Mouse (Mus musculus) cerebellum, adult 11 months (tissue): Measurements from ENCODE around the gene Celsr1.
A peak's percentile ranks its signal among the peaks of the same experiment; 100 is the strongest.

Experiments used
- DNase-seq: peaks from one replicate; pipeline ENCODE4 v3.0.0; 2022

The Celsr1 gene

DNA sequence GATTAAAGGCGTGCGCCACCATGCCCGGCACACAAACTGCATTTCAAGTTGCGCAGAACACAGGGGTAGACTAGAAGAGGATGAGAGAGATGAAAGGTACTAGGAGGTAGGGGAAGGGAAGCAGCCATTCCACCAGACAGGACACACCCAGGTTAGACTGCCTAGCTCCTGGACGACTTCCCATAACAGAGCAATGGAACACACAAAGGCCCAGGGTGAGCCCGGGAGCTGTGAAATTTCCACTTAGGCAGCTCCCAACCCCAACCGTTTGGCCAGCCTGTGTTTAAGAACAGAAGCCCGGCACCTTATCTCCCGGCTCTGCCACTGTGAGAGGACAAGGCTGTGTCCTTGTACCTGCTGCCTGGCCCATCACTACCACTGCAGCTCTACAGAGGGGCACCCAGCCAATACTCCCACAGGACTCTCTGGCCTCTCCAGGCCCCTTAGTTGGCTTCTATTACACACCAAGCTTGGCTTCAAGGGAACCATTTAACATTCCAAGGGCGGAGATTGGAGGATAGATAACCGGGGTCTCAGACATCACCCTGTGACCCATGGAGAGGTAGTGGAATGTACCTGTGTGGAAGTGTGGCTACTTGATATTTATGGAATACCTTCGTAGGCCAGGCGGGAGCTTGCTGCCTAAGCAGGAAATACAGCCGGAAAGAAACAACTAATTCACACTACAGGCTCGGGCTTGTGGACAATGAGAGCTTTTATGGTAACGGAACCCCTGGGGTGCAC is 84.0 kb downstream of the Celsr1 start:
- DNase-seq: no peak

DNA sequence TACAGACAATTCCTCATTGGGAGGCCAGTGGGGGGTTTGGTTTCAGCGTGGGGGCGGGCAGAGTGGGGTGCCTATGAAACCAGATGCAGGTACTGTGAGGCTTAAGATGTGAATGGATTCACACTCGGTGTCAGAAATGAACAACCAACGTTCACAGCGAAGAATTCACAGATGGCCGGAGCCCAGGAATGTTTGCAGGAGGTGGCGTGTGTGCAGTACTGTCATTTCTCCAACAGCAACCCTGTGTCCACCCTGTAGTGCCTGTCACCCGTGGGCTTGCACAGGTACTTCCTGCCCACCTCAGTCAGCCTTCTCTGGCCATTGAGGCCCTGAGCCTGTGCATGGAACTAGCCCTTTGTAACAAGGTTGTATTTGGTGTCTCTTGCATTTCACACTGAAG is 85.6 kb downstream of the Celsr1 start:
- DNase-seq: no peak

DNA sequence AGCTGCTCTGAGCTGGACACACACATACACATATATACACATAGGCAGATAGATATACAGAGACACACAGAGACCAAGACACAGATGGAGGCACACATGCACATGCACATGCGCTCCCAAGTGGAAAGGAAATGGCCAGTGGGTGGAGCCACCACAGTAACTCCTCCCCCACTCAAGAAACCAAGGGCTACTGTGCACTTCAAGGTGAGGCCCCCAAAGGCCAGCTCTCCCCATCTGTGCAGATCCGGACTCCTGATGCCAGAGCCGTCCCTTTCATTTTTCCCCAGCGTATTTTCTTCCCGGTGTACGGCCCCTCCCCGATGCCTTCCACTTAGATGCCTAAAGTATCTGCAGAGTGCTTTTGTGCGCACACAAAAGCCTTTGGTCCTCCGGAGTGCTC is 86.0 kb downstream of the Celsr1 start:
- no peak for DNase-seq

DNA sequence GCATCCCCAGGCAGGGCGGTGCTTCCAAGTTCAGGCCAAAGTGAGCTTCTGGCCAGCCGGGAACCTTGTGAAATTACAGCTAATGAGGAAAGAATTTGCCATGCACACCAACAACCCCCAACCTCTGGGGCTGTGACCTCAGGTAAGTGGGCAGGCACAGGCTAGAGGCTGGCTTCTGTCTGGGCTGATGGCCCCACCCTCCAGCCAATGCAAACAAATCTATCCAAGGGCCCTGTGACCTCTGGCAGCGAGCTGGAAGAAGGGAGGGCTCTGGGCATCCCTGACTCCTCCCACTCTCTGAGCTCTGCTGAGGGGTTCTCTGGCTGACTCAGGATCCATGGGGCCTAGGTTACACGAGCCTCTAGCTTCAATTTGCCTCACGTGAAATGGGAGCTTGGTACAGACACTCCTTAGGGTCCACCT is 97.9 kb downstream of the Celsr1 start:
- DNase-seq: no peak

DNA sequence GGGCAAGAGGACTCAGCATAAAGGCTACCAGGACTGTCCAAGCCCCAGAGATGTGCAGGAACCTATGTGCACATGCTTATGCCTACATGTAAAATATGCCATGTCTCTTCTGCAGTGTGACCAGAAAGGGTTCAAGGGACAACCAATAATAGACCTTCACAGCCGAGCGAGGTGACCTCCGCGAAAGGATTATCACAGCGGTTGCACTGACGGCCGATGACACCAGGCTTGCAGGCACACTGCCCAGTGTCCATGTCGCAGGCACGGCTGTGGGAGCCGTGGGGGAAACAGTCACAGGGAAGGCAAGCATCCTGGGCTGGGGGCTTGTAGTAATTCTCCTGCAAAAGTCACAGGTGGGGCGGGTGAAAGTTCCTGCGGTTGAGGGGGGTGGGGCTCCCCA is 105.4 kb downstream of the Celsr1 start:
- no peak for DNase-seq

DNA sequence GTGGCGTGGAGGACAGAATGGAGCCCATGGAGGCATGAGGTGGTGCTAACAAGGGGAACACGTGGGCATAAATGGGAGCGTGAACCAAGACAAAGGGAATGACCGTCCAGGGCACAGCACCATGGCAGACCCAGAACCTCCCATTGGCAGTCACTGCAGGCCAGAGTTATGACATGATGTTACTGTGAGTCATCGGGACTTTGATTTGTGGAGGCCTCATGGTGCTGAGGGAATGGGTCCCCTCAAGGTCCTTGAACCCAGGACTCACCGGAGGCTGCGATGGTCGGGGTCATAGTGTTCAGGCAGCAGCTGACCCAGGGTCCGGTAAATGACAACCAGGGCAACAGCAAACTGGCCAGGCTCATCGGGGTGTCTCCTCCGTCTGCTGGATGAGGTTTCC is 111.7 kb downstream of the Celsr1 start:
- DNase-seq: no peak

DNA sequence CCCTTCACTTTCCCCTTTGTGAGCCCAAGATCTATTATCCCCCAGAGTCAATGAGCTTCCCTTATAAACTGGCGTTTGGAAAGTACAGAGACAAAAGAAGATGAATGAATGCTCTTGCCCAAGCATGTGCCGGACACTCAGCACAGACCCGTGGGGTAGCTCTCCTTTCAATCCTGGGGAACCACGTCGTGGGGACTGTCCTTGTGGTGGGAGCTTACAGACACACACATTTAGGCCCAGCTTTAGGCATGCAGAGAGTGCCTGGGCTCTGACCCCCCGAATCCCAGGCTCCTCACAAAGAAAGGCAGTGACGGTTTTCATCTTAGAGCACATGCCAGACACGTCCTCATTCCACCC is 113.7 kb downstream of the Celsr1 start:
- no peak for DNase-seq

DNA sequence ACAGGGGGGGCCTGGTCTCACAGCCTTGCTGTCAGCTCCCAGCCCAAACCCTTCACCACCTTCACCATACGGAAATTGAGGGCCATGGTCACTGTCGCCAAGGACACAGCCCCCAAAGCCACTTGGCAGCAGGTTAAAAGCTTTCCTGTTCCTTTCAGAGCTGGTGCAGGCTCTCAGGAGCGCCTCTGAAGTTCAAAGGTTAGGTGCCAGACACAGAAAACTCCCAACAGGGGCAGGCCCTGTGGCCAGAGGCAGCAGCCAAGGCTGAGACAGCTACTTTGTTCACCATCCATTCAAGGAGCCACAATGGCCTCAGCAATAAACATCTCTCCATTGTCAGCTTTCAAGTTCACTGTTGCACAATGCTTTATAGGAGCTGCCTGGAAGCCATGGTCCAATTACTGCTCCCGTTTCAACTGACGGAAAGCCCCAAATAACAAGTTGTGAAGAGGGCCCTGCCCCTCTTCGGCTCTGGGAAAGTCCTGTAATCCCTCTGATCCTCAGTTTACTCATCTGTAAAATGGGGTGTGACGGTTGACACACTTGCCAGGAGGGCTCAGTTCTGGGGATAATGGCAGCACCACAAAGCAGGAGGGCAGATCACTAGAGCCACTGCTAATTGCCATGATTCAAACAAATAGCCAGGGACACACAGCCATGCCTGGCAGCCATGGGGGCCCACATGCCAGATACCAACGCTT is 114.2 kb downstream of the Celsr1 start:
- no peak for DNase-seq

DNA sequence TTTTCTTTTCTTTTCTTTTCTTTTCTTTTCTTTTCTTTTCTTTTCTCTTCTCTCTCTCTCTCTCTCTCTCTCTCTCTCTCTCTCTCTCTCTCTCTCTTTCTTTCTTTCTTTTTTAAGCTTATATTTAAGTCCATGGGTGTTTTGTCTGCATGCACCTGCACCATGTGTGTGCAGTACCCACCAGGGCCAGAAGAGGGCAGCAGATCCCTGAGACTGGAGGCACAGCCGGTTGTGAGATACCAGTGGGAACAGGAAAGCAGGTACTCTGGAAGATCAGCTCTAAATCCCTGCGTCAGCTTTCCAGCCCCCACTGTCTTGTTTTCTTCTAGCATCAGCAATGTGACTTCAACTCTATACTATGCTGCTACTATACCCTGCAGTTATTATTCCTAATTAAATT is 120.0 kb downstream of the Celsr1 start:
- no peak for DNase-seq

DNA sequence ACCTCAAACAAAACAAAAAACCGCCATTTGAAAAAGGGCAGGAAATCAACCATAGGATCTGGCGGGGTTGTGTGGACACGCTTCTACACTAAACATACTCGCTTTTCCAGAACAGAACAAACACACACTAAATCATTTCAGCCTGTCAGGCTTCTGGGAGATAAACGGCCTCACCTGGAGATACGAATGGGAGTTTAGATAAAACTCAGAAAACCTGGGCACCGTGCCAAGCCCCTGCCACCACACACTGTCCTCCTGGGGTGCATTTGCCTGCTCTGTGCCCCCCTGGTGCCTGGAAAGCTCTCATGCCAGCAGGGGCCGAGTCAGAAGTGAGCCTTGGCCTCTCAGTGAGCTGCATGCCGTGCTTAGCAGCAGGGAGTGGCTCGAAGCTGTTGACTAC is 123.6 kb downstream of the Celsr1 start:
- DNase-seq: no peak

DNA sequence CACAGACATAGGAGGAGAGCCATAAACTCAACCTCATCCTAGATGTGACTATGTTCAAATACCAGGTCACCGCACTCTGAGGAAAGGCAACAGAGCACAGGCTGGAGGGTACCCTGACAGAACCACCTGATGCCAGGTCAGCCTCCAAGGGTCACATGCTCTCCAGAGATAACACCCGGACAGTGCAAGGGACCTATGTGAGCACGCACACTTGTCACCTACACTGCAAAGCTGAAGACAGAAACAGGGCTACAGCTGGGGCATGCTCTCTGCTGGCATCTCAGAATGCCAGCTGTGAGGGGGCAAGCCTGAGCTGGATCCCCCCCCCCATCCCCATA is 124.1 kb downstream of the Celsr1 start:
- no peak for DNase-seq

DNA sequence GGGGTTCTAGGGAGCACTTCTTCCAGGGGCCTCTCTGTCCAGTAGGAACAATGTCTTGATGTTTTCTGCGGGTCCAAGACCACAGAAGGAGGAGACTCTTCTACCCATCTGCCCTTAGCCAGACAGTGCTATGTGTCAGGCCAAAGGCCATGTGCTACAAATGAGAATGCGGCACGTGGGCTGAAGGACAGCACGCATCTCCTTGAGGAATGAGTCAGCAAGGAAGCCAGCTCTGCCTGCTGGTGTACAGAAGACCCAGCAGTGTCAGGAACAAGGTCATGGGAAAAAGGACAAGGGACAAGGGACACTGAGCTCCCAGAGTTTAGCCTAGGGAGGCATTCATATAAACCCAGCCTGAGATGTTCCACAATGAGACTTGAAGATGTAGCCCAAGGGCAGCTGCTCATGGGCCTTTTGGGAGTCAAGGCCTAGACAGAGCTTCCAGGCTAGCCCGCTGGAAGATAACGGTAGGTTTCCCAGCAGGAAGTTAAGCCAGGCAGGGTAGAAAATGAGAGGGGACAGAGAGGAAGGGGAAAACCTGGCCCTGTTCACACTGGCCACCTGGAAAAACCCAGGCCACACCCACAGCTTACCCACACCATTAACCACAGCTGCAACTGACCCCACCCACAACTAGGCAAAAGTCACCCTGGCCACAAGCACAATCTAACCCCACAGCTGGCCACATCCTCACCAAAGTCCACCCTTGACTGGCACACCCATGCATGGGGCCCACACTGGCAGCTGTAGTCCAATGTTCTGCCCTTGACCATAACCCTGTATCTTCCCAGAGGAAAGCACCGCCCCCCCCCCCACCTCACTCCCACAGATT is 124.7 kb downstream of the Celsr1 start:
- no peak for DNase-seq

DNA sequence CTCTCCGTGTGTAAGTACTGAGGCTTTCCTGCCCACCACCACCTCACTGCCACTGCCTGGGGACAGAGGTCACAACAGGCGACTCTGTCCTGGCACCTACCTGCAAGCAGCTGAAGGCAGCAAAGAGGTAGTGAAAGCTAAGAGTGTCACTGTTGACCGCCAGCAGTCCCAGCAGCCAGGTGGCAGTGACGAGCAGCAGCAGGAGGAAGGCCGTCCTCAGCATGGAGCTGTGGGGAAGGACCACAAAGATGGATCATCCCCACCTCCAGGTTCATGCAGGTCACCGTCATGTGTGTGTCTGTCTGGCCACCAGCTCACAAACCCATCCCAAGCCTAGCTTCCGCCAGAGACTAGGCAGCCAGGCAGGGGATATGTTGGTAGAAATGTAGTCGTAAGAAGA is 129.8 kb downstream of the Celsr1 start:
- DNase-seq: no peak

DNA sequence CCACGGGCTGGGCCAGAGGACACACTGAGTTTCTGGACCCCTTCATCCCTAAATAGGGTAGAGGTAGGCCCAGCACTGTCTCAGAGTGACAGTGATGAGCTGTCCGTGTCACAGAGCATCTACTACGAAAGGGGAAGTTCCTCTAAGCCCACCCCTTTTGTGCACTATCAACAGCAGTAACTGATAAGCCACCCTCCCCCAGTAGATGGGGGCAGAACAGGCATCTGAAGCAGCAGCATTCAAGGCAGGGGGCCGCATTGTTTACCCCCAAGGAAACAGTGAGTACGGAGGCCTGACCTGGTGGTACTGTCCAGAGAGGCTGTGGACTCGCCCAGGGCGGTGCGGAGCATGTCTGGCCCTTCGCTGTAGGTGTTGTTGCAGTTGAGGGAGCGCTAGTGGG is 131.1 kb downstream of the Celsr1 start:
- DNase-seq: no peak

DNA sequence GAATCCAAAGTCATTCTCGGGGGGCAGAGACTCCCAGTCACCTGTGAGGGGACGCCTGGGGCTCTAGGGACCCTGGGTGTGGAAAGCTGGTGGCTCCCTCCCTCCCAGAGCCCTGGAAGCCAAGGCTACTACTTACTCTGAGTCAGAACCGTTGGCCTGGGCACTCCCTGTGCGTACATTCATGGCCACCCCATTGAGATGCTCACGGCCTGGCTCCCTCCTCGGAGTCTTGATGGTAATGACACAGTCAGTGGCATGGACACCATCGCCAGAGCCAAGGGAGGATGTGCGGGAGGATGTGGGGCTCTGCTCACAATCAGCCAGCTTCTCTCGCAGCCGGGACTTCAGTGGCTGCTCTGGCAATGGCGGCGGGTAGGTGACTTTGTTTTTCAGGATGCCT is 132.8 kb downstream of the Celsr1 start:
- DNase-seq: no peak

DNA sequence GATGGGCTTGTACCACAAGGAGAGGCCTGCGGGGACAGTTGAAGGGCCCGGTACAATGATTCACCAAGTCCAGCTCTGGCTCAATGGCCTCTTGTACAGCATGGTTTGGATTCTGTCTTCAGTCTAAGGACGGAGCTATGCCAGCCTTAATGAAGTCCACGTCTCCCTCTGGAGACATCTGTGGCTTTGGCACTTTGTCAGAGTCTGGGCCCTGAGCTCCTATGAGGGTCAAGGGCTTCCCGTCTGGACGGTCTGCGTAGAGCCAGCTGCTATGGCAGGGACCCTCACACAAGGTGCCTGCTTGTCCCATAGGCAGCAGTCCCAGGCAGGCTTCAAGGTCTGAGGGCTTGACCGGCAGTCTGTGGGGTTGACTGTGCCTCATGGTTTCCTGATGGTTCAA is 133.3 kb downstream of the Celsr1 start:
- no peak for DNase-seq

DNA sequence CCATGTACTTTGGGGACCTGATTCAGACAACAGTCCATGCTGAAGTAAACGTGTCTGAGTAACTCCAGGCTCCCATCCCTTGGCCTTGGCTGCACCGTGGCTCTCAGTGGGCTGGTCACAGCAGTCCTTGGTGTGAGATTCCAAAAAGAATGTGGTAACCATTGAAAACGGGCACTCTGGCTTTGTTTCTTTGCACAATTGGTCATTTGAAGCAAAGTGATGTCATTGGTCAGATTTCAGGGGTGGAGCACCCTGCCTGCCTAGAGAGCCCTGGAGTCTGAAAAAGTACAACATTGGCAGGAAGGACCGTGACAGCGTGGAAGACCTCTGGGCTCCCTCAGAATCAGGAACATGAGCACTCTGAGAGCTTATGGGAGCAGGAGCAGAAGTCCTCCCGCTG is 134.2 kb downstream of the Celsr1 start:
- DNase-seq: no peak

DNA sequence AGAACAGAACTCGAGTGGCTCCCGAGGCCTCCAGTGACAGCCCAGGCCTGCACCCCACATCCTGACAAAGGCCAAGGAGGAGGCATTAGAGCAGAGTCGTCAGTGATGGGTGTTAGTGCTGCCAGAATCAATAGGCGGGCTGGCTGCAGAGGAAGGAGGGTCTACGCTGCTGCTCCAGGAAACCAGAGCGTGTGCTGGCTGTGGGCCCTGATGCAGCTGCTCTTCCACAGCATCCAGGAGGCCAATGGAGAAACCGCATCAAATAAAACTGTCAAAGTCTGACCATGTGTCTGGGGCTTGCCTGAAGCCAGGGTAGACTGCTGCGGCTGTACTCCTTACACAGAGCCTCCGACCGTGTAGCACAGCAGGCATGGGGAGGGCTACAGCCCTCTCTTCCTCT is 136.5 kb downstream of the Celsr1 start:
- DNase-seq: no peak

DNA sequence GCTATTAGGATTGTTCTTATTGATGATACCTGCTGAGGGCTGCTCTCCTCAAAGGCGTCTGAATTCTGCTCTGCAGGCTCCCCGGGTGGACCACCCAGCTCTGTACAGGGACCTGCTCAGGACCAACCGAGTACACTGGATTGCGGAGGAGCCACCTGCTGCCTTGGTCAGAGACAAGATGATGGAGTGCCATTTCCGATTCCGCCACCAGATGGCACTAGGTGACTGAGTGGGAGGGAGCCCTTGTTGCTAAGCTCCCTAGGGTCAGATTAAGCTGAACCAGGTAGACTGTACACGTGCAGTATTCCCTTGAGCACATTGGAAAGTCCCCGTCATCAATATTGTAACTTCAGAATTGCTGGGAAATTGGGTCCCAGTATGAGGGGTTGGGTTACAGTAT is 137.3 kb downstream of the Celsr1 start:
- DNase-seq: peak; percentile 70

DNA sequence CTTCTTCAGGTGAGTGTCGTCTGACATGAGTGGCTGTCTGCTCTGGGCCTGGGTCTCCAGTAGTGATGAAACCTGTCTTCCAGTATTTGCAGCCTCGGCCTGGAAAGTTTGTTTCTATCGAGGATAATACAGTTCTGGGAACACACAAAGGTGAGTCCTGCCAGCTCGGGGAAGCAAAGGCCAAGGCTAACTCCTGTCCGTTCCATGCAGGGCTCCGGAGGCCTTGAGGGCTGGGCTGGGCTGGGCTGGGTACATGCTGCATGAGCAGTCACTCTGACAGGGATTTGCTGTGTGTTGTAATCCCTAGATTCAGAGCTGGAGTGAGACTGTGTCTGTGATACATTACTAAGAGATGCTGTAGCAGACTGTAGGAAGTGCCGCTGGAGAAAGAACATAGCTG is 139.7 kb downstream of the Celsr1 start:
- DNase-seq: no peak

DNA sequence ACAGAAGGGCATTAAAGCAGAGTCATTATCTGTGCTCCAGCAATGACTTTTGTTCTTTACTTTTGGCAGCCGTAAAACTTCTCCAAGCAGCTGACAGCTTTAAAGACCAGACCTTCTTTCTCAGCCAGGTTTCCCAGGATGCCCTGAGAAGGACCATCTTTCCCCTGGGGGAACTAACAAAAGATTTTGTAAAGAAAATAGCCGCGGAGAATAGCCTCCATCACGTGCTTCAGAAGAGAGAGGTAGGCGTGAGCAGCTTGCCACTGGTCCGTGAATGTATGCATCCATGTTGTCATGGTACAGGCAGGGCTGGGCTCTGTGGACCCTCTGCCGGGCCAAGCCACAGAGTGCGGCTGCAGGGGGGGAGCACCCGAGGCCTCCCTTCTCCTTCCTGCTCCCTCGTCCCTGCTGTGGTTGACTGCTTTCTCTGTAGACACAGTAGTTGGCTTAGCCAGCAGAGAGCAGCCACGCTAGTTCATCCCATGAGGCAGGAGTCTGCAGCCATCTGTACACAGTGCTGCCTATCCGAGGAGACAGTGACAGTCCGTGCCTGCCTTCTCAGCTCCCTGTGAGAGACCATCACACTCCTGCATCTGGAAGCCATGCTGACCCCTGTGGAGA is 141.0 kb downstream of the Celsr1 start:
- DNase-seq: no peak

DNA sequence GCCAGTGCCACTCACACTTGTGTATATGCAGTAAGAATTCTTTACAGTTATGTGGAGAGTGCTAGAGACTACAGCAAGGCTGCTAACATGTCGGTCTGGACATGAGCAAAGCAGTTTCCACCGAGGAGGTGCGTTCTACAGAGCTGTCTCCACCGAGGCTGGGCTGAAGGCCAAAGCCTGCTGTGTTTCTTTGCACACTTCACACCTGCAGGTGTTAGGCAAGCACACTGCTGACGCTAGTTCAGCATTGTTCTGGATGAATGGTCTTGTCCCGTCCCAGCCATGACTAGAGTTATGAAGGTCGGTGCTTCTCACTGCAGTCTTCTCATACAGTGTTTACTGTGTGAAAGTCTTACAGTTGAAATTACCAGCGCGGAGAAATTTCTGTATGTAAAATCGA is 141.6 kb downstream of the Celsr1 start:
- no peak for DNase-seq

DNA sequence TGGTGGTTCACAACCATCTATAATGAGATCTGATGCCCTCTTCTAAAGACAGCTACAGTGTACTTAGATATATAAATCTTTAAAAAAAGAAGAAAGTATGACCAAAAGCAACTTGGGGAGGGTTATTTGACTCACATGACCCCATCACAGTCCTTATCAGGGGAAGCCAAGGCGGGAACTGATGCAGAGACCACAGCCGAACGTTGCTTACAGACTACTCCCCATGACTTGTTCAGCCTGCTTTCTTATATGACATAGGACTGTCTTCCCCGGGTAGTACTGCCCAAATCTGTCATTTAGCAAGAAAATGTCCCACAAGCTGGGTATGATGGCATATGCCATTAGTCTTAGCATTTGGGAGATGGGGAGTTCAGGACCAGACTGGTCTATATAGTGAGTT is 144.3 kb downstream of the Celsr1 start:
- no peak for DNase-seq

DNA sequence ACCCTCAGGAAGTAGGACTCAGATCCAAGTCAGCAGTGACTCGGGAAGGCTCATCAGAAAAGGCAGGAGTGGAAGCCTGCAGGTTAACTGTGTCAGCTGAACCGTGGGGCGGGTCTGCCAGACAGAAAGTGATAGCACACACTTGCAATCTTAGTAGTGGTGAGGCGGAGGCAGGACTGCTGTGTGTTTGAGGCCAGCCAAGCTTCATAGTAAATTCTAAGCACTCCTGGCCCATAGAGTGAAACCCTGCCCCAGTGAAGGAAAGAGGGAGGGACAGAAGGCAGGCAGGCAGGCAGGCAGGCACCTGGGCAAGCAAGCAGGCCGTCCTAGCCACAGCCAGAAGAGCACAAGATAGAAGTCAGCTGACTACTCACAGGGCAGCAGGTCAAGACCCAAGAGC is 148.0 kb downstream of the Celsr1 start:
- no peak for DNase-seq
